Mouse (Mus musculus): ENCODE results near the gene Trp53bp2. TPM values are rescaled to one million over a fixed set of nuclear protein-coding genes. Genes with fewer than 3 reads are reported as not detected.
A peak's percentile ranks its signal among the peaks of the same experiment; 100 is the strongest.

The Trp53bp2 gene
- total RNA-seq (2012; rRNA removed) (2.6 and 3.2 TPM in 2 replicates), polyA plus RNA-seq (2012; ENCODE audit: insufficient read depth in 1 of 2, insufficient read length in 2 of 2, low read depth in 1 of 2, low replicate concordance in 2 of 2, missing spikeins in 1 of 2) (10 to 100 TPM in 1 of 2 experiments, not detected in 1; 15.1 TPM)

DNA sequence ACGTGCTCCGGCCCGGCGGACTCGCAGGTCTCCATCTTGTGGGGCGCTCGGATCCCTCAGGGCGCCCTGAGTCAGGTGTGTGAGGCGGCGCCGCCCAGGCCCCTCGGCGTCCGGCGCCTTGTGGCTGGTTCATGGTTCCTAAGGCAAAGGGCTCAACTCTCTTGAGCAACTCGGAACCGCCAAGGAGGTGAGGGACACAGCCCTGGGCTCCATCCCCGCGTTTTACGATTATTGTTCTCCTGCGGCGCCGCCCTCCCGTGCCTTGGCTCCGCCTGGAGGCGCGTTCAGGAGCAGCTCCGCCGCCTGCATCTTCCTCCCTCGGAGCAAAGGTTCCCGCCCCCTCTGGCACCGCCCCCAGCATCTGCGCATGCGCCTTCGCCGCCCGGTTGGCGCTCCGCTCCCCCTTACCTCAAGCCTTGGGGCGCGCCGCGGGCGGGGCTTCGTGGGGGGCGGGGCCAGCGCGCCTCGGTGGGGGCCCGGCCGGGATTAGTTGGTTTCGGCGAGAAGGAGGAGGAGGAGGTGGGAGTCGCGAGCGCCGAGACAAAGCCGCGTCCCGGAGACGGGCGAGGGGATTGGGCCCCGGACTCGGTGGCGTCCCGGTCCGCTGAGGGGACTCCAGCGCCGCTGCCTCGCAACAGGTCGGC is at the start of gene Trp53bp2:
Gene Trp53bp2, plus strand, starts transcription at position 489 of the 644 bp plus-strand sequence.
- peak within 1 kb of the TSS; percentile 24; the same call in 1 of the 2 replicates for H3K27ac ChIP-seq (ENCODE audit: control insufficient read depth, low read depth, low read length)
- no peaks in the 10 kb centered on the region for H3K27me3 ChIP-seq (ENCODE audit: control insufficient read depth in 1 of 2, insufficient read depth in 2 of 2, low read length in 2 of 2)
- H3K79me2 ChIP-seq (ENCODE audit: control insufficient read depth, insufficient read depth, low read length, poor library complexity) = peaks cover 24% of the 10 kb centered on the region
- peaks cover 0 to 17% of the 10 kb centered on the region in 2 experiments; a peak in 2 of 4 replicates for H3K36me3 ChIP-seq (ENCODE audit: control insufficient read depth in 1 of 2, insufficient read depth in 2 of 2, low read length in 2 of 2)
- TF ChIP-seq MAZ (IDR thresholded peaks at IDR 0.05; ENCODE audit: low read depth, low read length) (peak; percentile 90), POLR2AphosphoS2 (IDR thresholded peaks at IDR 0.05; ENCODE audit: low read length) (peak; percentile 56; the same call in 1 of the 2 replicates), ZMIZ1 (IDR thresholded peaks at IDR 0.05; ENCODE audit: low read depth, low read length) (0 out of 2 replicates have a peak, but pooled peaks have one; percentile 54), UBTF (IDR thresholded peaks at IDR 0.05; ENCODE audit: borderline replicate concordance, insufficient read depth, low read depth, low read length) (0 out of 2 replicates have a peak, but pooled peaks have one; percentile 37), MXI1 (IDR thresholded peaks at IDR 0.05; ENCODE audit: low read depth, low read length) (peak; percentile 31; the same call in 1 of the 2 replicates), TCF12 (IDR thresholded peaks at IDR 0.05; ENCODE audit: low read depth, low read length) (peak; percentile 37), SIN3A (IDR thresholded peaks at IDR 0.05; ENCODE audit: low read length) (peak; percentile 19; the same call in 1 of the 2 replicates), NELFE (IDR thresholded peaks at IDR 0.05; ENCODE audit: low read depth, low read length) (peak; percentile 81), NRF1 (IDR thresholded peaks at IDR 0.05; ENCODE audit: insufficient read depth, low read depth, low read length, poor library complexity, severe bottlenecking) (peak; percentile 77), POLR2A (IDR thresholded peaks at IDR 0.05; ENCODE audit: control insufficient read depth in 1 of 2, insufficient read depth in 1 of 2, low read depth in 1 of 2, low read length in 2 of 2, poor library complexity in 1 of 2) (peak; percentile 65 to 80; a peak in 3 of 4 replicates), TBP (IDR thresholded peaks at IDR 0.05; ENCODE audit: low read depth, low read length) (0 out of 2 replicates have a peak, but pooled peaks have one; percentile 39), CHD2 (IDR thresholded peaks at IDR 0.05; ENCODE audit: low read length) (no peak), EP300 (IDR thresholded peaks at IDR 0.05; ENCODE audit: low read depth in 1 of 2, low read length in 2 of 2) (no peak), ZKSCAN1 (IDR thresholded peaks at IDR 0.05; ENCODE audit: low read depth, low read length) (no peak)
- peak; percentile 98 for DNase-seq (ENCODE audit: low read depth, low spot score)
- H3K9ac ChIP-seq (ENCODE audit: control insufficient read depth, low read depth, low read length, poor library complexity, severe bottlenecking) = peak within 1 kb of the TSS; percentile 86
- no peaks in the 10 kb centered on the region for H3K9me3 ChIP-seq (replicated peaks; ENCODE audit: insufficient read depth, low read length)
- peak within 1 kb of the TSS; percentile 81 to 95 for H3K4me3 ChIP-seq (ENCODE audit: control insufficient read depth in 1 of 2, insufficient read depth in 1 of 2, low read depth in 2 of 2, low read length in 2 of 2)
- peaks cover 8 to 11% of the 10 kb centered on the region in 2 experiments for H3K4me1 ChIP-seq (ENCODE audit: control insufficient read depth in 1 of 2, insufficient read depth in 2 of 2, low read length in 2 of 2)

DNA sequence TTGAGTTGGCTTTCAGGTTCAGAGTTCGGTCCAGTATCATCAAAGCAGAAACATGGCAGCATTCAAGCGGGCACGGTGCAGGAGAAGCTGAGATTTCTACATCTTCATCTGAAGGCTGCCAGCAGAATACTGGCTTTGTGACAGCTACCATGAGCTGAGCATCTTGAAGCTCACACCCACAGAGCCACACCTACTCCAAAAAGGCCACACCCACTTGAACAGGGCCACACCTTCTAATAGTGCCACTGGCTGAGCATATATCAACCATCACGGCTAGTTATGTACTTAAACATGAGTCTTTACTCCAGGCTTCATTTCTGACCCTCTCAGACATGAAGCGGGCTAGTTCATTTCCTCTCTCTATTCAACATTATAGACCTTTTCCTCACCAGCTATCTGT is 46.3 kb upstream of the Trp53bp2 start:
- Histone ChIP-seq H3K9ac (ENCODE audit: control insufficient read depth, low read depth, low read length, poor library complexity, severe bottlenecking) (no peak overlapping the region; the same call in 1 of the 2 replicates), H3K27me3 (ENCODE audit: control insufficient read depth in 1 of 2, insufficient read depth in 2 of 2, low read length in 2 of 2) (no peaks in the 10 kb centered on the region; a peak in 1 of 4 replicates), H3K9me3 (replicated peaks; ENCODE audit: insufficient read depth, low read length) (no peaks in the 10 kb centered on the region), H3K27ac (ENCODE audit: control insufficient read depth, low read depth, low read length) (no peak overlapping the region), H3K36me3 (ENCODE audit: control insufficient read depth in 1 of 2, insufficient read depth in 2 of 2, low read length in 2 of 2) (peaks cover 0 to 18% of the 10 kb centered on the region in 2 experiments; a peak in 2 of 4 replicates), H3K4me3 (ENCODE audit: control insufficient read depth in 1 of 2, insufficient read depth in 1 of 2, low read depth in 2 of 2, low read length in 2 of 2) (peak overlapping the region in 1 of 2 experiments; percentile 41; a peak in 2 of 4 replicates), H3K4me1 (ENCODE audit: control insufficient read depth in 1 of 2, insufficient read depth in 2 of 2, low read length in 2 of 2) (peaks cover 10 to 23% of the 10 kb centered on the region in 2 experiments), H3K79me2 (ENCODE audit: control insufficient read depth, insufficient read depth, low read length, poor library complexity) (no peaks in the 10 kb centered on the region)
- TF ChIP-seq POLR2A (IDR thresholded peaks at IDR 0.05; ENCODE audit: control insufficient read depth in 1 of 2, insufficient read depth in 1 of 2, low read depth in 1 of 2, low read length in 2 of 2, poor library complexity in 1 of 2) (0 out of 4 replicates have a peak, but pooled peaks of 1 of the 2 experiments have one; percentile 27), SIN3A (IDR thresholded peaks at IDR 0.05; ENCODE audit: low read length) (peak; percentile 20; the same call in 1 of the 2 replicates), NELFE (IDR thresholded peaks at IDR 0.05; ENCODE audit: low read depth, low read length) (peak; percentile 44), CHD1 (IDR thresholded peaks at IDR 0.05; ENCODE audit: low read depth, low read length) (no peak), TBP (IDR thresholded peaks at IDR 0.05; ENCODE audit: low read depth, low read length) (peak; percentile 78), MAZ (IDR thresholded peaks at IDR 0.05; ENCODE audit: low read depth, low read length) (0 out of 2 replicates have a peak, but pooled peaks have one; percentile 32), TCF12 (IDR thresholded peaks at IDR 0.05; ENCODE audit: low read depth, low read length) (no peak)
- DNase-seq (ENCODE audit: low read depth, low spot score) = peak; percentile 91
